Mouse (Mus musculus) liver, postnatal 0 days (tissue): ENCODE results near the gene Vmn1r224. TPM values are rescaled to one million over a fixed set of nuclear protein-coding genes. Genes with fewer than 3 reads are reported as not detected.

Experiments used
- ATAC-seq: fragments of 200-750 bp; cut with Nextera tagmentation; 2 replicates; pipeline ENCODE4 v1.8.0; 2017; ENCODE audit warnings: mild to moderate bottlenecking, moderate library complexity
- DNase-seq: peaks from one replicate; pipeline ENCODE4 v3.0.0-alpha.2; 2016
- H3K27ac ChIP-seq: fragments of 300-500 bp; sonication (generic); 2 replicates; pipeline ENCODE4 v1.5.1; 2014; ENCODE audit warnings: antibody characterized with exemption, moderate library complexity, mild to moderate bottlenecking, low read depth
- H3K27me3 ChIP-seq: fragments of 300-500 bp; sonication (generic); 2 replicates; pipeline ENCODE4 v1.6.1; 2014; ENCODE audit warnings: low read length, control low read depth, mixed read lengths; ENCODE audit not compliant: insufficient read depth
- H3K36me3 ChIP-seq: fragments of 300-500 bp; sonication (generic); replicated peaks from 2 replicates; pipeline ENCODE4 v1.6.1; 2014; ENCODE audit warnings: mild to moderate bottlenecking, control low read depth, low read length, moderate library complexity, mixed read lengths; ENCODE audit not compliant: insufficient read depth
- H3K4me1 ChIP-seq: fragments of 300-500 bp; sonication (generic); 2 replicates; pipeline ENCODE4 v1.6.1; 2014; ENCODE audit warnings: antibody characterized with exemption, mild to moderate bottlenecking, control low read depth; ENCODE audit not compliant: insufficient read depth
- H3K4me2 ChIP-seq: fragments of 300-500 bp; sonication (generic); 2 replicates; pipeline ENCODE4 v1.6.1; 2014; ENCODE audit warnings: low read depth, mild to moderate bottlenecking, low read length, moderate library complexity, mixed read lengths
- H3K4me3 ChIP-seq: fragments of 300-500 bp; sonication (generic); 2 replicates; pipeline ENCODE4 v1.5.1; 2014; ENCODE audit warnings: low read depth, low read length
- H3K9ac ChIP-seq: fragments of 300-500 bp; sonication (generic); replicated peaks from 2 replicates; pipeline ENCODE4 v1.6.1; 2014; ENCODE audit warnings: mild to moderate bottlenecking, moderate library complexity
- H3K9me3 ChIP-seq: fragments of 300-500 bp; sonication (generic); 2 replicates; pipeline ENCODE4 v1.6.1; 2016; ENCODE audit warnings: mild to moderate bottlenecking, control low read depth, low read length, mixed read lengths
- CTCF ChIP-seq: sonication (generic); IDR thresholded peaks from 2 replicates; pipeline ENCODE4 v1.5.1; 2016; ENCODE audit warnings: antibody characterized with exemption, low read depth
- EP300 ChIP-seq: IDR thresholded peaks from 2 replicates; pipeline ENCODE4 v1.6.1; 2016; ENCODE audit warnings: antibody characterized with exemption, low read depth, mild to moderate bottlenecking
- WGBS: fragments of 180-500 bp; shearing (Covaris S2); extraction: QIAGEN DNeasy Blood & Tissue Kit; methylation state at CpG from one replicate; pipeline ENCODE4 v1.1.7; 2014; ENCODE audit not compliant: insufficient replicate concordance; 5-methylcytosine and 5-hydroxymethylcytosine counted together
- polyA plus RNA-seq: library from polyadenylated mRNA; unstranded; fragments of >200 nt; fragmentation: Nextera tagmentation; extraction: Ambion mirVana; gene quantifications from 2 replicates; pipeline ENCODE4 v1.2.1, GENCODE M21; 2015

Gene Vmn1r224
- polyA plus RNA-seq = not detected in 2 replicates

GRCm38 (mm10) chr17:20413846-20414245 lies at the start of gene Vmn1r224:
Gene Vmn1r224 (plus strand): TSS chr17:20414146.
- H3K4me2 ChIP-seq = no peak within 1 kb of the TSS
- H3K4me3 ChIP-seq = no peak within 1 kb of the TSS
- ATAC-seq = no peak
- no peak within 1 kb of the TSS for H3K27ac ChIP-seq
- no peaks in the 10 kb centered on the region; the same call in 1 of the 2 replicates for H3K9me3 ChIP-seq
- no peaks in the 10 kb centered on the region for H3K36me3 ChIP-seq
- no peak for TF ChIP-seq CTCF
- no peaks in the 10 kb centered on the region for H3K4me1 ChIP-seq
- no peak within 1 kb of the TSS for H3K9ac ChIP-seq
- no peak for DNase-seq
- H3K27me3 ChIP-seq = no peaks in the 10 kb centered on the region
- 19% methylated on average over 1 of the region's 1 CpGs for WGBS

GRCm38 (mm10) chr17:20399105-20399504 lies 14.8 kb upstream of the Vmn1r224 start:
- no peak for ATAC-seq

GRCm38 (mm10) chr17:20439263-20439662 lies 25.3 kb downstream of the Vmn1r224 start:
- ATAC-seq = no peak
- DNase-seq = no peak
- TF ChIP-seq EP300 = no peak
- no peak for TF ChIP-seq CTCF
- Histone ChIP-seq H3K36me3 (no peaks in the 10 kb centered on the region), H3K27me3 (no peaks in the 10 kb centered on the region), H3K4me1 (no peaks in the 10 kb centered on the region), H3K4me2 (no peak overlapping the region), H3K9me3 (no peaks in the 10 kb centered on the region), H3K9ac (no peak overlapping the region), H3K27ac (no peak overlapping the region), H3K4me3 (no peak overlapping the region)

More at GRCm38 (mm10) chr17:20399105-20399504, 14.8 kb upstream of the Vmn1r224 start:
- Histone ChIP-seq H3K36me3 (no peaks in the 10 kb centered on the region), H3K27ac (no peak overlapping the region), H3K4me2 (no peak overlapping the region), H3K4me1 (no peaks in the 10 kb centered on the region), H3K9me3 (no peaks in the 10 kb centered on the region; the same call in 1 of the 2 replicates), H3K27me3 (no peaks in the 10 kb centered on the region), H3K4me3 (no peak overlapping the region), H3K9ac (no peak overlapping the region)
- no peak for DNase-seq
- no peak for TF ChIP-seq CTCF
- no peak for TF ChIP-seq EP300
- 30% methylated on average over 2 of the region's 2 CpGs for WGBS

- Histone ChIP-seq H3K27me3 (no peaks in the 10 kb centered on the region), H3K4me3 (no peak overlapping the region), H3K9me3 (no peaks in the 10 kb centered on the region), H3K36me3 (no peaks in the 10 kb centered on the region), H3K4me2 (no peak overlapping the region), H3K9ac (no peak overlapping the region), H3K27ac (no peak overlapping the region), H3K4me1 (no peaks in the 10 kb centered on the region)
- no peak for TF ChIP-seq CTCF
- no peak for TF ChIP-seq EP300
- no peak for DNase-seq
- no peak for ATAC-seq
- 67% methylated on average over 3 of the region's 3 CpGs for WGBS
Observed at GRCm38 (mm10) chr17:20473311-20473710, 59.4 kb downstream of the Vmn1r224 start.

Other genes with a start within 250 kb of the Vmn1r224 start
- gene Fpr-rs6, start 231.0 kb upstream of the Vmn1r224 start, polyA plus RNA-seq = not detected in 2 replicates
- gene Vmn2r105, start 179.1 kb upstream of the Vmn1r224 start, polyA plus RNA-seq = not detected in 2 replicates
- not detected in 2 replicates for gene Vmn2r106, start 128.6 kb upstream of the Vmn1r224 start, polyA plus RNA-seq
- gene Vmn2r107, start 68.9 kb upstream of the Vmn1r224 start, polyA plus RNA-seq = not detected in 2 replicates
- not detected in 2 replicates for gene Vmn2r108, start 67.2 kb downstream of the Vmn1r224 start, polyA plus RNA-seq
- gene Vmn1r225, start 84.0 kb downstream of the Vmn1r224 start, polyA plus RNA-seq = not detected in 2 replicates
- gene Vmn2r109, start 150.6 kb downstream of the Vmn1r224 start, polyA plus RNA-seq = not detected in 2 replicates
- not detected in 2 replicates for gene Vmn2r110, start 182.3 kb downstream of the Vmn1r224 start, polyA plus RNA-seq
- not detected in 2 replicates for gene Fpr-rs3, start 210.7 kb downstream of the Vmn1r224 start, polyA plus RNA-seq